Mouse (Mus musculus) G1E (cell line): ENCODE measurements around the gene Lrcol1.

Source experiments
- CTCF ChIP-seq: IDR thresholded peaks from 2 replicates; pipeline ENCODE4 v1.5.1; 2012; ENCODE audit warnings: low read depth, low read length, inconsistent platforms, mixed read lengths
- GATA1 ChIP-seq: IDR thresholded peaks from 2 replicates; pipeline ENCODE4 v1.6.1; 2012; ENCODE audit warnings: borderline replicate concordance, low read length, inconsistent platforms, mixed read lengths
- POLR2AphosphoS5 ChIP-seq: IDR thresholded peaks from 2 replicates; pipeline ENCODE4 v1.6.1; 2012; ENCODE audit warnings: low read depth, low read length, inconsistent platforms; ENCODE audit not compliant: insufficient replicate concordance
- TAL1 ChIP-seq: conservative IDR thresholded peaks from 2 replicates; pipeline ENCODE4 v1.6.1; 2012; ENCODE audit warnings: low read depth, low read length, inconsistent platforms, mixed read lengths

DNA sequence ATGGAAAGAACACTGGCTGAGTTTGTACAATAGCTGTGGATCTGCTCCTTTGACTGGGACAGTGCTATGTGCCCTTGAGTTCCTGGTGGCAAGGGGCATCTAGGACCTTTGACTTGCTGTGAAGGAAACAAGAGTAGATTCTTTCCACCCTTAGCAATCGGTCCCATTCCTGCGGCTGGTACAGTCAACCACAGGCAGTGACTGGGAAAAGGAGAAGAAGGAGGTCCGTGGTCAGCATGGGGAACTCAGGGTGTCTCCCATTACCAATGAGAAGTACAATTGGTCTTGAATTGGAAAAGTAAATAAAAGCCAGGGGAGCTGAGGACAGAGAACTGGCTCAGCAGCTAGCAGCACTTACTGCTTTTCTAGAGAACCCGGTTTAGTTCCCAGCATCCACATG, 1.0 kb downstream of the Lrcol1 start:
- TF ChIP-seq CTCF (no peak), TAL1 (no peak), POLR2AphosphoS5 (no peak), GATA1 (no peak)
